Mouse (Mus musculus) lung, postnatal 0 days (tissue): ENCODE measurements around the gene Mtrr. TPM values are rescaled to one million over a fixed set of nuclear protein-coding genes. Genes with fewer than 3 reads are reported as not detected.

Experiments used
- ATAC-seq: fragments of 200-750 bp; cut with Nextera tagmentation; 2 replicates; pipeline ENCODE4 v1.8.0; 2017; ENCODE audit warnings: moderate library complexity
- DNase-seq: peaks from one replicate; pipeline ENCODE4 v3.0.0-alpha.2; 2016; ENCODE audit warnings: low spot score
- H3K27ac ChIP-seq: fragments of 300-500 bp; sonication (generic); 2 replicates; pipeline ENCODE4 v1.5.1; 2014; ENCODE audit warnings: antibody characterized with exemption, mild to moderate bottlenecking, low read length, mixed read lengths
- H3K27me3 ChIP-seq: fragments of 300-500 bp; sonication (generic); replicated peaks from 2 replicates; pipeline ENCODE4 v1.6.1; 2014; ENCODE audit warnings: low read length, mixed read lengths; ENCODE audit not compliant: insufficient read depth
- H3K36me3 ChIP-seq: fragments of 300-500 bp; sonication (generic); 2 replicates; pipeline ENCODE4 v1.6.1; 2014; ENCODE audit warnings: low read length, mixed read lengths; ENCODE audit not compliant: insufficient read depth
- H3K4me1 ChIP-seq: fragments of 300-500 bp; sonication (generic); 2 replicates; pipeline ENCODE4 v1.6.1; 2014; ENCODE audit warnings: antibody characterized with exemption, low read depth, low read length, mixed read lengths; ENCODE audit not compliant: insufficient read depth
- H3K4me2 ChIP-seq: fragments of 300-500 bp; sonication (generic); replicated peaks from 2 replicates; pipeline ENCODE4 v1.6.1; 2014; ENCODE audit warnings: low read depth, mild to moderate bottlenecking, low read length, moderate library complexity, mixed read lengths
- H3K4me3 ChIP-seq: fragments of 300-500 bp; sonication (generic); 2 replicates; pipeline ENCODE4 v1.5.1; 2014; ENCODE audit warnings: low read depth, low read length
- H3K9ac ChIP-seq: fragments of 300-500 bp; sonication (generic); replicated peaks from 2 replicates; pipeline ENCODE4 v1.6.1; 2014; ENCODE audit warnings: low read depth, mild to moderate bottlenecking
- H3K9me3 ChIP-seq: fragments of 300-500 bp; sonication (generic); 2 replicates; pipeline ENCODE4 v1.6.1; 2016; ENCODE audit warnings: low read length, mixed read lengths
- CTCF ChIP-seq: IDR thresholded peaks from 2 replicates; pipeline ENCODE4 v1.5.1; 2016; ENCODE audit warnings: antibody characterized with exemption, mild to moderate bottlenecking
- EP300 ChIP-seq: IDR thresholded peaks from 2 replicates; pipeline ENCODE4 v1.6.1; 2016; ENCODE audit warnings: antibody characterized with exemption, mild to moderate bottlenecking, control low read depth
- WGBS: fragments of 180-500 bp; shearing (Covaris S2); extraction: QIAGEN DNeasy Blood & Tissue Kit; methylation state at CpG from one replicate; pipeline ENCODE4 v1.1.7; 2014; 5-methylcytosine and 5-hydroxymethylcytosine counted together
- polyA plus RNA-seq: library from polyadenylated mRNA; unstranded; fragments of >200 nt; fragmentation: Nextera tagmentation; extraction: Ambion mirVana; gene quantifications from 2 replicates; pipeline ENCODE4 v1.2.1, GENCODE M21; 2015

Mtrr gene
- polyA plus RNA-seq, result 9.7 and 10.7 TPM in 2 replicates

- Histone ChIP-seq H3K9me3 (no peaks in the 10 kb centered on the region), H3K4me1 (no peaks in the 10 kb centered on the region; the same call in 1 of the 2 replicates), H3K36me3 (0 out of 2 replicates have a peak, but pooled peaks cover 5% of the 10 kb centered on the region), H3K4me3 (peak within 1 kb of the TSS; percentile 88), H3K4me2 (peak within 1 kb of the TSS; percentile 90), H3K27me3 (no peaks in the 10 kb centered on the region), H3K27ac (peak within 1 kb of the TSS; percentile 85), H3K9ac (peak within 1 kb of the TSS; percentile 70)
- DNase-seq (peak; percentile 98), ATAC-seq (peak; percentile 95)
- no peak for TF ChIP-seq CTCF
- TF ChIP-seq EP300, result no peak
- WGBS, result under 1% methylated on average over 81 of the region's 81 CpGs
Measured at GRCm38 (mm10) chr13:68581747-68582516, at the start of gene Mtrr, which contains the start of gene Fastkd3. TSS of gene Mtrr (minus strand) at chr13:68582149. TSS of gene Fastkd3 (plus strand) at chr13:68582234.

GRCm38 (mm10) chr13:68627041-68627440 lies 45.1 kb upstream of the Mtrr start:
- H3K9ac ChIP-seq, result no peak overlapping the region
- no peaks in the 10 kb centered on the region for H3K36me3 ChIP-seq
- H3K4me1 ChIP-seq, result no peaks in the 10 kb centered on the region
- H3K27me3 ChIP-seq, result no peaks in the 10 kb centered on the region
- TF ChIP-seq CTCF (no peak), EP300 (no peak)
- no peaks in the 10 kb centered on the region for H3K9me3 ChIP-seq
- no peak overlapping the region for H3K4me2 ChIP-seq
- H3K4me3 ChIP-seq, result no peak overlapping the region
- no peak for ATAC-seq
- no peak overlapping the region for H3K27ac ChIP-seq
- no peak for DNase-seq
- 53% methylated on average over 3 of the region's 3 CpGs for WGBS

GRCm38 (mm10) chr13:68622792-68623191 lies 40.8 kb upstream of the Mtrr start:
- TF ChIP-seq EP300 (no peak), CTCF (peak; percentile 48)
- Histone ChIP-seq H3K9me3 (no peaks in the 10 kb centered on the region), H3K27ac (no peak overlapping the region), H3K9ac (no peak overlapping the region), H3K4me2 (no peak overlapping the region), H3K27me3 (no peaks in the 10 kb centered on the region), H3K36me3 (no peaks in the 10 kb centered on the region), H3K4me1 (no peaks in the 10 kb centered on the region), H3K4me3 (no peak overlapping the region)
- 54% methylated on average over 6 of the region's 6 CpGs for WGBS
- ATAC-seq (no peak), DNase-seq (peak; percentile 27)

GRCm38 (mm10) chr13:68607652-68608405 lies 25.9 kb upstream of the Mtrr start:
- DNase-seq, result peak; percentile 84
- Histone ChIP-seq H3K27ac (peak overlapping the region; percentile 51; the same call in 1 of the 2 replicates), H3K9me3 (no peaks in the 10 kb centered on the region), H3K9ac (no peak overlapping the region), H3K4me1 (no peaks in the 10 kb centered on the region; the same call in 1 of the 2 replicates), H3K4me2 (peak overlapping the region; percentile 40), H3K4me3 (no peak overlapping the region; the same call in 1 of the 2 replicates), H3K36me3 (no peaks in the 10 kb centered on the region), H3K27me3 (no peaks in the 10 kb centered on the region)
- 50% methylated on average over 21 of the region's 21 CpGs for WGBS
- TF ChIP-seq EP300, result no peak
- no peak for TF ChIP-seq CTCF
- peak; percentile 73 for ATAC-seq

- peak; percentile 76 for DNase-seq
- Histone ChIP-seq H3K4me1 (no peaks in the 10 kb centered on the region; the same call in 1 of the 2 replicates), H3K36me3 (no peaks in the 10 kb centered on the region), H3K27me3 (no peaks in the 10 kb centered on the region), H3K4me3 (peak overlapping the region; percentile 17; the same call in 1 of the 2 replicates), H3K9ac (no peak overlapping the region), H3K9me3 (no peaks in the 10 kb centered on the region), H3K4me2 (peak overlapping the region; percentile 45), H3K27ac (no peak overlapping the region)
- peak; percentile 80 for ATAC-seq
- WGBS, result 2% methylated on average over 11 of the region's 11 CpGs
- no peak; the same call in 1 of the 2 replicates for TF ChIP-seq CTCF
- TF ChIP-seq EP300, result no peak
Measured at GRCm38 (mm10) chr13:68605689-68606126, 23.8 kb upstream of the Mtrr start.

- Histone ChIP-seq H3K4me1 (no peaks in the 10 kb centered on the region; the same call in 1 of the 2 replicates), H3K4me3 (no peak overlapping the region), H3K27ac (no peak overlapping the region), H3K9me3 (no peaks in the 10 kb centered on the region), H3K9ac (no peak overlapping the region), H3K27me3 (no peaks in the 10 kb centered on the region), H3K36me3 (no peaks in the 10 kb centered on the region), H3K4me2 (no peak overlapping the region)
- DNase-seq (no peak), ATAC-seq (no peak)
- no peak for TF ChIP-seq CTCF
- TF ChIP-seq EP300, result no peak
- WGBS, result 64% methylated on average over 6 of the region's 6 CpGs
Measured at GRCm38 (mm10) chr13:68603085-68603484, 21.1 kb upstream of the Mtrr start.
